8 mouse cellular contexts compared by ENCODE assay signal in the genomic region with DNA sequence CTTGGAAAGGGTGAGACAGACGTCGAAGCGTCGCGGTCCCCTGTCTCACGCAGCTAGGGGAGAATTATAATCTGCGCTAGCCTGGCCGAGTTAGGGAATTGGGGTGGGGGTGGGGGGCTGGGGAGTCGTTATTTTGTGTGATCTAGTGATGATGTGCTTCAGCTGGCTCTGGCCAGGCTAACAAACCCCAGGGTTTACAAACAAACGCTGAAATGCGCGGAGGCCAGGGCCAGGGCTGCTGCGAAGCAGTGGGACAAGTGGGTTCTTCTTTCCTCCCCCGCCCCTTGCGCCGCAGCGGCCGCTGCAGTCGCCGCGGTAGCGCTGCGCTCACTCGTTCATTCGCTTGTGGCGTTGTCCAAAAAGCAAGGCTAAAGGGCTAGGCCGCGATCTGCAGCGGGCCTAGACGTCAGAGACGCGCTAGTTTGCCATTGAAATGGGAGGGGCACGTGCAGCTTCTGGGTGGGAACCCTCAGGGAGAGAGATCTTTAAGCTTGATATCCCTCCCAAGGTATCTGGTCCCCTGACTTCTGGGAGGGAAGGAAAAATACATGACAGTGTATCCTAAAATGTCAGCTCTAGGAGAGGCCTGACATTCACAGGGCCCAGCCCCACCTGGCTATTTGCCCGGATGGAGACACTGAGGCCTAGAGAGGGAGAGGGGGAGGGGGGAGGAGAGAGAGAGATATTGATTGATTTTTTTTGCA. TPM values are rescaled to one million over a fixed set of nuclear protein-coding genes. Genes with fewer than 3 reads are reported as not detected.
A peak's percentile ranks its signal among the peaks of the same experiment; 100 is the strongest.
DNase-seq lines count a peak whose midpoint lies in the region; ATAC-seq and TF ChIP-seq lines count a peak whose summit lies in the region.

No protein-coding gene starts in this region.

- no peak for DNase-seq in heart, adult 8-10 months (ENCODE audit: low spot score)
- DNase-seq in embryonic facial prominence, embryonic 11.5 days (ENCODE audit: low spot score) = peak; percentile 40
- peak; percentile 49 for DNase-seq in limb, embryonic 11.5 days (ENCODE audit: low spot score)
- DNase-seq in spleen, postnatal 4 days (ENCODE audit: low spot score in 2 of 2) = no peak
- DNase-seq in ovary, postnatal 36 days (ENCODE audit: low spot score) = no peak

- 1% methylated on average over 25 of the region's 34 CpGs for WGBS in heart, embryonic 11.5 days (ENCODE audit: insufficient replicate concordance)
- WGBS in embryonic facial prominence, embryonic 11.5 days = 1% methylated on average over 34 of the region's 34 CpGs
- WGBS in limb, embryonic 11.5 days = under 1% methylated on average over 34 of the region's 34 CpGs
- 2% methylated on average over 34 of the region's 34 CpGs for WGBS in stomach, embryonic 14.5 days

- no peak for TF ChIP-seq POLR2A in ES-Bruce4 (IDR thresholded peaks at IDR 0.05; ENCODE audit: insufficient read depth, low read length)

- no peak for ATAC-seq in heart, embryonic 11.5 days (replicated peaks; ENCODE audit: insufficient number of reproducible peaks, low FRiP score, low TSS enrichment)
- no peak for ATAC-seq in embryonic facial prominence, embryonic 11.5 days (replicated peaks; ENCODE audit: insufficient number of reproducible peaks, low FRiP score, low TSS enrichment, low read depth)
- no peak for ATAC-seq in limb, embryonic 11.5 days (ENCODE audit: insufficient number of reproducible peaks, low FRiP score, low TSS enrichment, low read depth)
- no peak for ATAC-seq in stomach, embryonic 14.5 days (ENCODE audit: insufficient number of reproducible peaks, insufficient read depth, low FRiP score, low read depth)

- no peak for TF ChIP-seq CTCF in ES-Bruce4 (IDR thresholded peaks at IDR 0.05; ENCODE audit: low read depth, low read length)

- no peaks in the 10 kb centered on the region for H3K36me3 ChIP-seq in heart, embryonic 11.5 days (ENCODE audit: control insufficient read depth, insufficient read depth, low read length)
- no peaks in the 10 kb centered on the region for H3K36me3 ChIP-seq in ES-Bruce4 (ENCODE audit: control insufficient read depth, insufficient read depth, low read length, poor library complexity, severe bottlenecking)
- H3K36me3 ChIP-seq in embryonic facial prominence, embryonic 11.5 days (replicated peaks; ENCODE audit: control insufficient read depth, insufficient read depth, low read depth, low read length) = no peaks in the 10 kb centered on the region
- H3K36me3 ChIP-seq in limb, embryonic 11.5 days (ENCODE audit: control insufficient read depth, insufficient read depth, low read length) = no peaks in the 10 kb centered on the region
- H3K36me3 ChIP-seq in stomach, embryonic 14.5 days (ENCODE audit: control insufficient read depth, insufficient read depth, low read length) = no peaks in the 10 kb centered on the region

- H3K4me3 ChIP-seq in heart, embryonic 11.5 days (ENCODE audit: low read depth, low read length) = peak overlapping the region; percentile 16
- H3K4me3 ChIP-seq in ES-Bruce4 (ENCODE audit: low read depth, low read length) = 0 out of 2 replicates have a peak overlapping the region, but pooled peaks have one; percentile 20
- no peak overlapping the region; the same call in 1 of the 2 replicates for H3K4me3 ChIP-seq in embryonic facial prominence, embryonic 11.5 days (ENCODE audit: low read depth, low read length)
- no peak overlapping the region; the same call in 1 of the 2 replicates for H3K4me3 ChIP-seq in limb, embryonic 11.5 days (ENCODE audit: low read depth, low read length)
- peak overlapping the region; percentile 45 for H3K4me3 ChIP-seq in stomach, embryonic 14.5 days (ENCODE audit: low read depth, low read length)

- no peak overlapping the region for H3K9ac ChIP-seq in heart, embryonic 11.5 days (ENCODE audit: low read depth, low read length)
- H3K9ac ChIP-seq in ES-Bruce4 (ENCODE audit: low read depth, poor library complexity, severe bottlenecking) = no peak overlapping the region
- no peak overlapping the region for H3K9ac ChIP-seq in embryonic facial prominence, embryonic 11.5 days (replicated peaks; ENCODE audit: low read length)
- no peak overlapping the region for H3K9ac ChIP-seq in limb, embryonic 11.5 days (ENCODE audit: low read length)
- H3K9ac ChIP-seq in stomach, embryonic 14.5 days (replicated peaks; ENCODE audit: low read depth, low read length) = no peak overlapping the region

- no peak overlapping the region for H3K27ac ChIP-seq in heart, embryonic 11.5 days (ENCODE audit: low read depth, low read length)
- H3K27ac ChIP-seq in ES-Bruce4 (ENCODE audit: insufficient read depth, low read length) = no peak overlapping the region
- H3K27ac ChIP-seq in embryonic facial prominence, embryonic 11.5 days (replicated peaks; ENCODE audit: low read depth, low read length) = no peak overlapping the region
- H3K27ac ChIP-seq in limb, embryonic 11.5 days (replicated peaks; ENCODE audit: low read depth, low read length) = no peak overlapping the region
- no peak overlapping the region for H3K27ac ChIP-seq in stomach, embryonic 14.5 days (ENCODE audit: low read length)

- peaks cover 89% of the 10 kb centered on the region for H3K27me3 ChIP-seq in heart, embryonic 11.5 days (ENCODE audit: control insufficient read depth, insufficient read depth, low read length)
- peaks cover 16% of the 10 kb centered on the region for H3K27me3 ChIP-seq in ES-Bruce4 (ENCODE audit: control insufficient read depth, insufficient read depth, low read length, poor library complexity, severe bottlenecking)
- H3K27me3 ChIP-seq in embryonic facial prominence, embryonic 11.5 days (ENCODE audit: control insufficient read depth, insufficient read depth, low read length) = peaks cover 57% of the 10 kb centered on the region
- H3K27me3 ChIP-seq in limb, embryonic 11.5 days (ENCODE audit: control insufficient read depth, insufficient read depth, low read length) = peaks cover 75% of the 10 kb centered on the region
- peaks cover 51% of the 10 kb centered on the region for H3K27me3 ChIP-seq in stomach, embryonic 14.5 days (ENCODE audit: control insufficient read depth, insufficient read depth, low read length)

- peaks cover 7% of the 10 kb centered on the region for H3K4me1 ChIP-seq in heart, embryonic 11.5 days (ENCODE audit: control insufficient read depth, insufficient read depth, low read length)
- no peaks in the 10 kb centered on the region for H3K4me1 ChIP-seq in ES-Bruce4 (ENCODE audit: control insufficient read depth, insufficient read depth, low read length)
- H3K4me1 ChIP-seq in embryonic facial prominence, embryonic 11.5 days (ENCODE audit: control insufficient read depth, insufficient read depth, low read length) = no peaks in the 10 kb centered on the region
- peaks cover 4% of the 10 kb centered on the region for H3K4me1 ChIP-seq in limb, embryonic 11.5 days (ENCODE audit: control insufficient read depth, insufficient read depth, low read length)
- H3K4me1 ChIP-seq in stomach, embryonic 14.5 days (ENCODE audit: control insufficient read depth, insufficient read depth, low read length) = peaks cover 15% of the 10 kb centered on the region; the same call in 1 of the 2 replicates

- H3K9me3 ChIP-seq in heart, embryonic 11.5 days (replicated peaks; ENCODE audit: control insufficient read depth, low read length) = no peaks in the 10 kb centered on the region
- no peaks in the 10 kb centered on the region for H3K9me3 ChIP-seq in ES-Bruce4 (replicated peaks; ENCODE audit: control insufficient read depth, insufficient read depth, low read length, poor library complexity, severe bottlenecking)
- no peaks in the 10 kb centered on the region for H3K9me3 ChIP-seq in embryonic facial prominence, embryonic 11.5 days (replicated peaks; ENCODE audit: control insufficient read depth, low read length)
- no peaks in the 10 kb centered on the region for H3K9me3 ChIP-seq in limb, embryonic 11.5 days (ENCODE audit: control insufficient read depth, low read length)
- no peaks in the 10 kb centered on the region for H3K9me3 ChIP-seq in stomach, embryonic 14.5 days (ENCODE audit: control insufficient read depth, low read depth, low read length)

- no peak for TF ChIP-seq EP300 in ES-Bruce4 (IDR thresholded peaks at IDR 0.05; ENCODE audit: insufficient read depth, low read depth, low read length)

- peak overlapping the region; percentile 82 for H3K4me2 ChIP-seq in heart, embryonic 11.5 days
- H3K4me2 ChIP-seq in embryonic facial prominence, embryonic 11.5 days (ENCODE audit: low read depth, low read length) = peak overlapping the region; percentile 85
- H3K4me2 ChIP-seq in limb, embryonic 11.5 days (ENCODE audit: low read depth, severe bottlenecking) = peak overlapping the region; percentile 86; the same call in 1 of the 2 replicates
- peak overlapping the region; percentile 94 for H3K4me2 ChIP-seq in stomach, embryonic 14.5 days (replicated peaks; ENCODE audit: low read depth, low read length)

RNA-seq across cellular contexts. Expression of gene Rasgrf1, which starts 1.2 kb away (rescaled TPM):
- polyA plus RNA-seq in heart, embryonic 11.5 days (2014; fragmentation: Nextera tagmentation; extraction: Ambion mirVana) = 0.10 and 0.19 TPM in 2 replicates
- total RNA-seq in heart, adult 8-10 months (2022) = under 1 TPM; 0.11 to 0.31 (median 0.16) TPM
- polyA plus RNA-seq in ES-Bruce4 (2011; ENCODE audit: insufficient read depth, insufficient read length, low read depth, missing spikeins) = 0.20 TPM in 1 of 2 replicates, not detected in the other
- 0.32 TPM in 1 of 2 replicates, not detected in the other for polyA plus RNA-seq in embryonic facial prominence, embryonic 11.5 days (2014; fragmentation: Nextera tagmentation; extraction: Ambion mirVana)
- polyA plus RNA-seq in limb, embryonic 11.5 days (2014; fragmentation: Nextera tagmentation; extraction: Ambion mirVana) = 0.08 and 0.14 TPM in 2 replicates
- 0.46 and 0.59 TPM in 2 replicates for polyA plus RNA-seq in stomach, embryonic 14.5 days (2014; fragmentation: Nextera tagmentation; extraction: Ambion mirVana)

Comparison
In these comparisons a context has a peak if more than half of its experiments do, and no peak if none do; other contexts are left out.
1. H3K4me3 ChIP-seq: peak in heart, embryonic 11.5 days (single experiment), ES-Bruce4 (single experiment) and stomach, embryonic 14.5 days (single experiment); none in embryonic facial prominence, embryonic 11.5 days (single experiment) and limb, embryonic 11.5 days (single experiment).
2. DNase-seq: peak in embryonic facial prominence, embryonic 11.5 days (single experiment) and limb, embryonic 11.5 days (single experiment); none in heart, adult 8-10 months (single experiment), spleen, postnatal 4 days (0 of 2) and ovary, postnatal 36 days (single experiment).
3. Peak in every context shown above with its lines, with median percentiles within 50 percentile points of each other: H3K4me2 ChIP-seq.